Mouse (Mus musculus) liver, postnatal 0 days (tissue): ENCODE data around the gene Nup62.

ENCODE experiments used
- CTCF ChIP-seq: sonication (generic); IDR thresholded peaks from 2 replicates; pipeline ENCODE4 v1.5.1; 2016; ENCODE audit warnings: antibody characterized with exemption, low read depth
- EP300 ChIP-seq: IDR thresholded peaks from 2 replicates; pipeline ENCODE4 v1.6.1; 2016; ENCODE audit warnings: antibody characterized with exemption, low read depth, mild to moderate bottlenecking

GRCm38 (mm10) chr7:44857042-44857552 is 41.2 kb downstream of the Nup62 start, which contains the start of gene Pnkp:
- no peak for TF ChIP-seq CTCF
- no peak for TF ChIP-seq EP300
